Mouse (Mus musculus): ENCODE data around the gene Usp17le. TPM values are rescaled to one million over a fixed set of nuclear protein-coding genes. Genes with fewer than 3 reads are reported as not detected.
"Not testable (repeated sequence)": the region's sequence is repeated elsewhere in the genome, so short reads cannot be mapped to it uniquely, and the experiment has no call there.

The Usp17le gene
- polyA plus RNA-seq (2011; ENCODE audit: insufficient read depth, insufficient read length, low read depth, missing spikeins) = not detected in 2 replicates

- not testable (repeated sequence) for H3K27ac ChIP-seq (ENCODE audit: insufficient read depth, low read length); H3K36me3 ChIP-seq (ENCODE audit: control insufficient read depth, insufficient read depth, low read length, poor library complexity, severe bottlenecking); H3K9ac ChIP-seq (ENCODE audit: low read depth, poor library complexity, severe bottlenecking); H3K4me3 ChIP-seq (ENCODE audit: low read depth, low read length); H3K9me3 ChIP-seq (replicated peaks; ENCODE audit: control insufficient read depth, insufficient read depth, low read length, poor library complexity, severe bottlenecking); H3K4me1 ChIP-seq (ENCODE audit: control insufficient read depth, insufficient read depth, low read length); H3K27me3 ChIP-seq (ENCODE audit: control insufficient read depth, insufficient read depth, low read length, poor library complexity, severe bottlenecking)
Observed at GRCm38 (mm10) chr7:104777370-104777769, at the start of gene Usp17le. Usp17le (minus strand) TSS chr7:104777470.

- H3K27ac ChIP-seq (ENCODE audit: insufficient read depth, low read length); H3K9me3 ChIP-seq (replicated peaks; ENCODE audit: control insufficient read depth, insufficient read depth, low read length, poor library complexity, severe bottlenecking); H3K4me1 ChIP-seq (ENCODE audit: control insufficient read depth, insufficient read depth, low read length); H3K9ac ChIP-seq (ENCODE audit: low read depth, poor library complexity, severe bottlenecking); H3K4me3 ChIP-seq (ENCODE audit: low read depth, low read length); H3K27me3 ChIP-seq (ENCODE audit: control insufficient read depth, insufficient read depth, low read length, poor library complexity, severe bottlenecking); H3K36me3 ChIP-seq (ENCODE audit: control insufficient read depth, insufficient read depth, low read length, poor library complexity, severe bottlenecking): not testable (repeated sequence)
Observed at GRCm38 (mm10) chr7:104810335-104810734, 33.1 kb upstream of the Usp17le start.

DNA sequence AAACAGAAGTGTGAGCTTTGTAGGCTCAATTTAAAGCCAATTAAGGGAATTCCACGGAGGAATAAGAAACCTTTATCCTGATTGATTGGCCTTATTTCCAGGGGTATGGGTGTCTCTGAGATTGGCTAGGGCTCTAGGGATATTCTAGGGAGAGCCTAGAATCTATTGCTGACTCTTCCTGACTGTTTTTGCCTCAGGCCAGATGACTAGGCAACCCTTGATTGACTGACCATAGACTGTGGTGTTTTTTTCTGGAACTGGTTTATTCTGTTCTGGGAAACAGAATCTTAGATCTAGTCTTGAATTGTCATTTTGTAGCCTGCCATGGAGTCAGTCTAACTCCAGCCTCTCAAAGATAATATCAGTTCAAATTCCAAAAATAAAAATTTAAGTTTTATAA, 13.5 kb upstream of the Usp17le start:
- H3K27ac ChIP-seq (ENCODE audit: insufficient read depth, low read length) = no peak overlapping the region
- no peaks in the 10 kb centered on the region for H3K27me3 ChIP-seq (ENCODE audit: control insufficient read depth, insufficient read depth, low read length, poor library complexity, severe bottlenecking)
- H3K9ac ChIP-seq (ENCODE audit: low read depth, poor library complexity, severe bottlenecking) = no peak overlapping the region
- H3K4me3 ChIP-seq (ENCODE audit: low read depth, low read length) = no peak overlapping the region
- TF ChIP-seq CTCF (IDR thresholded peaks at IDR 0.05; ENCODE audit: low read depth, low read length) (no peak), POLR2A (IDR thresholded peaks at IDR 0.05; ENCODE audit: insufficient read depth, low read length) (no peak), EP300 (IDR thresholded peaks at IDR 0.05; ENCODE audit: insufficient read depth, low read depth, low read length) (no peak)
- no peaks in the 10 kb centered on the region for H3K9me3 ChIP-seq (replicated peaks; ENCODE audit: control insufficient read depth, insufficient read depth, low read length, poor library complexity, severe bottlenecking)
- no peaks in the 10 kb centered on the region for H3K4me1 ChIP-seq (ENCODE audit: control insufficient read depth, insufficient read depth, low read length)
- H3K36me3 ChIP-seq (ENCODE audit: control insufficient read depth, insufficient read depth, low read length, poor library complexity, severe bottlenecking) = no peaks in the 10 kb centered on the region

Other genes starting within 250 kb of the Usp17le start
- not detected in 2 replicates for gene Olfr651, start 227.3 kb downstream of the Usp17le start, polyA plus RNA-seq (2011; ENCODE audit: insufficient read depth, insufficient read length, low read depth, missing spikeins)
- gene Olfr652, start 216.6 kb downstream of the Usp17le start, polyA plus RNA-seq (2011; ENCODE audit: insufficient read depth, insufficient read length, low read depth, missing spikeins) = not detected in 2 replicates
- gene Olfr653, start 200.2 kb downstream of the Usp17le start, polyA plus RNA-seq (2011; ENCODE audit: insufficient read depth, insufficient read length, low read depth, missing spikeins) = not detected in 2 replicates
- not detected in 2 replicates for gene Olfr654, start 190.4 kb downstream of the Usp17le start, polyA plus RNA-seq (2011; ENCODE audit: insufficient read depth, insufficient read length, low read depth, missing spikeins)
- gene Olfr655, start 175.7 kb downstream of the Usp17le start, polyA plus RNA-seq (2011; ENCODE audit: insufficient read depth, insufficient read length, low read depth, missing spikeins) = not detected in 2 replicates
- gene Olfr656, start 163.5 kb downstream of the Usp17le start, polyA plus RNA-seq (2011; ENCODE audit: insufficient read depth, insufficient read length, low read depth, missing spikeins) = not detected in 2 replicates
- not detected in 2 replicates for gene Olfr657, start 152.7 kb downstream of the Usp17le start, polyA plus RNA-seq (2011; ENCODE audit: insufficient read depth, insufficient read length, low read depth, missing spikeins)
- gene Olfr658, start 130.2 kb downstream of the Usp17le start, polyA plus RNA-seq (2011; ENCODE audit: insufficient read depth, insufficient read length, low read depth, missing spikeins) = not detected in 2 replicates
- gene Olfr659, start 110.7 kb downstream of the Usp17le start, polyA plus RNA-seq (2011; ENCODE audit: insufficient read depth, insufficient read length, low read depth, missing spikeins) = not detected in 2 replicates
- not detected in 2 replicates for gene Olfr661, start 91.0 kb downstream of the Usp17le start, polyA plus RNA-seq (2011; ENCODE audit: insufficient read depth, insufficient read length, low read depth, missing spikeins)
- gene Usp17lb, start 65.1 kb upstream of the Usp17le start, polyA plus RNA-seq (2011; ENCODE audit: insufficient read depth, insufficient read length, low read depth, missing spikeins) = not detected in 2 replicates
- gene Usp17la, start 79.5 kb upstream of the Usp17le start, polyA plus RNA-seq (2011; ENCODE audit: insufficient read depth, insufficient read length, low read depth, missing spikeins) = 0.29 TPM in 1 of 2 replicates, not detected in the other
- not detected in 2 replicates for gene Olfr665, start 100.6 kb upstream of the Usp17le start, polyA plus RNA-seq (2011; ENCODE audit: insufficient read depth, insufficient read length, low read depth, missing spikeins)
- not detected in 2 replicates for gene Olfr666, start 118.5 kb upstream of the Usp17le start, polyA plus RNA-seq (2011; ENCODE audit: insufficient read depth, insufficient read length, low read depth, missing spikeins)
- not detected in 2 replicates for gene Olfr667, start 144.0 kb upstream of the Usp17le start, polyA plus RNA-seq (2011; ENCODE audit: insufficient read depth, insufficient read length, low read depth, missing spikeins)
- gene Olfr668, start 150.6 kb upstream of the Usp17le start, polyA plus RNA-seq (2011; ENCODE audit: insufficient read depth, insufficient read length, low read depth, missing spikeins) = not detected in 2 replicates
- gene Olfr669, start 156.8 kb upstream of the Usp17le start, polyA plus RNA-seq (2011; ENCODE audit: insufficient read depth, insufficient read length, low read depth, missing spikeins) = not detected in 2 replicates
- not detected in 2 replicates for gene Olfr670, start 185.2 kb upstream of the Usp17le start, polyA plus RNA-seq (2011; ENCODE audit: insufficient read depth, insufficient read length, low read depth, missing spikeins)
- not detected in 2 replicates for gene Olfr671, start 201.7 kb upstream of the Usp17le start, polyA plus RNA-seq (2011; ENCODE audit: insufficient read depth, insufficient read length, low read depth, missing spikeins)
- not detected in 2 replicates for gene Olfr672, start 224.6 kb upstream of the Usp17le start, polyA plus RNA-seq (2011; ENCODE audit: insufficient read depth, insufficient read length, low read depth, missing spikeins)